Comparison of ENCODE assay signal across 9 mouse cellular contexts in the genomic region with DNA sequence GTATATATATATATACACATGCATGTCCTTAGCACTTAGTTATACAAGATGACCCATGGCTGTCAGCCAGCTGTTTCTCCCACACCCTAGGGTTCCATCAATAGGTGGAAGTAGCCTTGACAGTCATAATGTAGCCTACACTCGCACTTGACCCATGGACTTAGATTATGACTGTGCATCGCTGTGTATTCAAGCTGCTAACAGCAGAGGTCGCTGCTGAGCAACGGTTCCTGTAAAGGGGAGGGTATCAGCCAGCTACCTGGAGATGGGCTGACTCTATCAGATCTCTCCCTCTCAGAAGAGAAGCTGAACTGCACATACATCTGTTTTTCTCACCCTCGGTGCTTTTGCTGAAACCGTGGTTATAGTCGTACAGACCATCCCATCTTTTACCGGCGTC. TPM values are rescaled to one million over a fixed set of nuclear protein-coding genes. Genes with fewer than 3 reads are reported as not detected.
DNase-seq lines count a peak whose midpoint lies in the region; ATAC-seq lines count a peak whose summit lies in the region.
"Had no signal": no experiment of that assay in that cellular context is flagged by ENCODE, and none has a peak within 500 bp of the region (broad histone marks: within the 10 kb centered on the region; RNA-seq: fewer than 3 reads in every experiment).

No protein-coding gene starts in this region.

- H3K4me2 ChIP-seq in hindbrain, embryonic 16.5 days (ENCODE audit: low read length): no peak overlapping the region
- no peak overlapping the region for H3K4me2 ChIP-seq in forebrain, embryonic 15.5 days (replicated peaks)
- H3K4me2 ChIP-seq: limb, embryonic 15.5 days had no signal

- 31% methylated on average over 9 of the region's 9 CpGs for WGBS in hindbrain, embryonic 10.5 days
- 36% methylated on average over 9 of the region's 9 CpGs for WGBS in hindbrain, embryonic 16.5 days
- whole genome bisulfite sequencing in forebrain, embryonic 15.5 days: 40% methylated on average over 9 of the region's 9 CpGs

- H3K27me3 ChIP-seq in hindbrain, embryonic 10.5 days (ENCODE audit: insufficient read depth, poor library complexity, severe bottlenecking): no peaks in the 10 kb centered on the region
- H3K27me3 ChIP-seq in hindbrain, embryonic 16.5 days (replicated peaks; ENCODE audit: control insufficient read depth, insufficient read depth, low read length): no peaks in the 10 kb centered on the region
- H3K27me3 ChIP-seq in splenic B cell, adult 2 months (ENCODE audit: control insufficient read depth, insufficient read depth, low read length, poor library complexity, severe bottlenecking): no peaks in the 10 kb centered on the region
- no peaks in the 10 kb centered on the region for H3K27me3 ChIP-seq in forebrain, embryonic 15.5 days
- H3K27me3 ChIP-seq: limb, embryonic 15.5 days had no signal

- ATAC-seq in hindbrain, embryonic 16.5 days: no peak
- ATAC-seq in forebrain, embryonic 15.5 days (replicated peaks): no peak

- H3K9ac ChIP-seq in hindbrain, embryonic 16.5 days (ENCODE audit: low read depth, low read length): no peak overlapping the region
- H3K9ac ChIP-seq in forebrain, embryonic 15.5 days (replicated peaks): no peak overlapping the region
- H3K9ac ChIP-seq: limb, embryonic 15.5 days had no signal

- peak; percentile 53 for DNase-seq in hindbrain, embryonic 10.5 days (ENCODE audit: low spot score)
- peak; percentile 26 for DNase-seq in urinary bladder, postnatal 14 days (ENCODE audit: low spot score)
- no peak for DNase-seq in urinary bladder, postnatal 10 days (ENCODE audit: low spot score)
- peak; percentile 15 for DNase-seq in c-Kit-positive CD71-positive TER-119-positive erythroid progenitor cells, embryonic 14.5 days (ENCODE audit: low spot score)
- peak; percentile 23 to 69 for DNase-seq in kidney, postnatal 36 days
- DNase-seq in splenic B cell, adult 2 months (ENCODE audit: low read depth, low spot score): peak; percentile 46

- no peaks in the 10 kb centered on the region for H3K9me3 ChIP-seq in hindbrain, embryonic 10.5 days
- H3K9me3 ChIP-seq in hindbrain, embryonic 16.5 days (ENCODE audit: control insufficient read depth, low read length): no peaks in the 10 kb centered on the region
- H3K9me3 ChIP-seq in forebrain, embryonic 15.5 days: no peaks in the 10 kb centered on the region
- H3K9me3 ChIP-seq: limb, embryonic 15.5 days had no signal

- no peaks in the 10 kb centered on the region for H3K36me3 ChIP-seq in hindbrain, embryonic 10.5 days
- no peaks in the 10 kb centered on the region for H3K36me3 ChIP-seq in hindbrain, embryonic 16.5 days (ENCODE audit: control insufficient read depth, insufficient read depth, low read length)
- H3K36me3 ChIP-seq in splenic B cell, adult 2 months (ENCODE audit: control insufficient read depth, insufficient read depth, low read length, poor library complexity, severe bottlenecking): no peaks in the 10 kb centered on the region
- H3K36me3 ChIP-seq in forebrain, embryonic 15.5 days: no peaks in the 10 kb centered on the region
- H3K36me3 ChIP-seq: limb, embryonic 15.5 days had no signal

- H3K27ac ChIP-seq in hindbrain, embryonic 10.5 days: no peak overlapping the region
- no peak overlapping the region for H3K27ac ChIP-seq in hindbrain, embryonic 16.5 days (ENCODE audit: low read depth, low read length)
- no peak overlapping the region for H3K27ac ChIP-seq in forebrain, embryonic 15.5 days (replicated peaks)
- H3K27ac ChIP-seq: limb, embryonic 15.5 days had no signal

- no peak overlapping the region for H3K4me3 ChIP-seq in hindbrain, embryonic 10.5 days
- no peak overlapping the region for H3K4me3 ChIP-seq in hindbrain, embryonic 16.5 days (ENCODE audit: low read length)
- no peak overlapping the region for H3K4me3 ChIP-seq in forebrain, embryonic 15.5 days
- H3K4me3 ChIP-seq: limb, embryonic 15.5 days had no signal

- 0 out of 2 replicates have a peak, but pooled peaks cover 3% of the 10 kb centered on the region for H3K4me1 ChIP-seq in hindbrain, embryonic 10.5 days (replicated peaks)
- H3K4me1 ChIP-seq in hindbrain, embryonic 16.5 days (ENCODE audit: control insufficient read depth, insufficient read depth, low read depth, low read length): no peaks in the 10 kb centered on the region
- no peaks in the 10 kb centered on the region for H3K4me1 ChIP-seq in forebrain, embryonic 15.5 days
- H3K4me1 ChIP-seq: limb, embryonic 15.5 days had no signal

RNA-seq across cellular contexts. Expression of a gene that starts 2.6 kb away (rescaled TPM):
- not detected in 2 replicates for polyA plus RNA-seq in hindbrain, embryonic 10.5 days (2016; fragmentation: Nextera tagmentation; extraction: Ambion mirVana)
- 0.28 and 0.40 TPM in 2 replicates for polyA plus RNA-seq in hindbrain, embryonic 16.5 days (2015; fragmentation: Nextera tagmentation; extraction: Ambion mirVana)
- polyA plus RNA-seq in forebrain, embryonic 15.5 days (2015; fragmentation: Nextera tagmentation; extraction: Ambion mirVana): not detected in 2 replicates
- polyA plus RNA-seq: limb, embryonic 15.5 days had no signal

RNA-seq across cellular contexts. Expression of a gene that starts 51.5 kb away (rescaled TPM):
- polyA plus RNA-seq in hindbrain, embryonic 10.5 days (2016; fragmentation: Nextera tagmentation; extraction: Ambion mirVana): 5.8 and 6.0 TPM in 2 replicates
- 4.1 and 7.5 TPM in 2 replicates for polyA plus RNA-seq in hindbrain, embryonic 16.5 days (2015; fragmentation: Nextera tagmentation; extraction: Ambion mirVana)
- 2.3 and 2.4 TPM in 2 replicates for polyA plus RNA-seq in forebrain, embryonic 15.5 days (2015; fragmentation: Nextera tagmentation; extraction: Ambion mirVana)
